Mouse (Mus musculus): ENCODE results near the gene Stpg1. TPM values are rescaled to one million over a fixed set of nuclear protein-coding genes. Genes with fewer than 3 reads are reported as not detected.

The Stpg1 gene
- polyA plus RNA-seq, 1 experiment from 2014 or later: 0.65 TPM

DNA sequence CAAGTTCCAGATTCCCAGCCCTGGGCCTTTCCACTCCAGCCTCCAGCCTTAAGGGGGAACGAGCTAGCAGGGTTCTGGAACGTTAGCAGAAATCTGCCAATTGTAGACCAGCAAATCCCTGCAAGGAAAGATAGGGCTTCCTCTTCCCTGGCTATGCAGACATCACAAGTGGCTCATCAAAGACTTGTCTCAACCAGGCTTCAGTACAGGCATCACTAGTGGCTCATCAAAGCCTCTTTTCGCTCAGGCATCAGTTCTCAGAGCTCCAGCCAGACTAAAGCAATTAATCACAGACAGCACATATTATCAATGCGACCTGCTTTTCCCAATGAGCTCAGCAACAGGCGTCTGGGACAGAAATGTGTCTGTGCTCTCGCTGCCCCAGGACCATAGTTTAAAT is 38.4 kb downstream of the Stpg1 start:
- Histone ChIP-seq H3K4me3 (ENCODE audit: low read depth, low read length) (no peak overlapping the region), H3K27ac (replicated peaks; ENCODE audit: low read depth, low read length) (no peak overlapping the region), H3K4me2 (ENCODE audit: low read depth, low read length) (no peak overlapping the region), H3K9me3 (ENCODE audit: control insufficient read depth, low read length) (peaks cover 7% of the 10 kb centered on the region; the same call in 1 of the 2 replicates), H3K36me3 (ENCODE audit: control insufficient read depth, insufficient read depth, low read length) (no peaks in the 10 kb centered on the region), H3K9ac (ENCODE audit: low read depth, low read length) (no peak overlapping the region), H3K27me3 (replicated peaks; ENCODE audit: control insufficient read depth, insufficient read depth, low read length) (no peaks in the 10 kb centered on the region), H3K4me1 (ENCODE audit: control insufficient read depth, insufficient read depth, low read length) (no peaks in the 10 kb centered on the region)
- DNase-seq (ENCODE audit: low spot score): no peak
- ATAC-seq (ENCODE audit: low read depth): no peak
- 61% methylated on average over 6 of the region's 6 CpGs for WGBS

DNA sequence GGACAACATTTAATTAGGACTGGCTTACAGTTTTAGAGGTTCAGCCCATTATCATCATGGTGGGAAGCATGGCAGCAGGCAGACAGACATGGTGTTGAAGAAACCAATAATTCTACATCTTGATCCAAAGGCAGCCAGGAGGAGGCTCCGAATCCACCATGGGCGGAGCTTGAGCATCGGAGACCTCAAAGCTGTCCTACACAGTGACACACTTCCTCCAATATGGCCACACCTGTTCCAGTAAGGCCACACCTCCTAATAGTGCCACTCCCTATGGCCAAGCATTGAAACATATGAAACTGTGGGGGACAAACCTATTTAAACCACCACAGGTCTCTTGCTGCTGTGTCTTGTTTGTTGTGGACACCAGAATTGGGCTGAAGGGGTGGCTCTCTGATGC is 40.4 kb downstream of the Stpg1 start:
- no peak overlapping the region for H3K4me2 ChIP-seq (ENCODE audit: low read depth, low read length)
- H3K4me1 ChIP-seq (ENCODE audit: control insufficient read depth, insufficient read depth, low read length): no peaks in the 10 kb centered on the region
- H3K9me3 ChIP-seq (ENCODE audit: control insufficient read depth, low read length): peaks cover 6% of the 10 kb centered on the region; the same call in 1 of the 2 replicates
- 86% methylated on average over 3 of the region's 3 CpGs for WGBS
- no peak overlapping the region for H3K9ac ChIP-seq (ENCODE audit: low read depth, low read length)
- DNase-seq (ENCODE audit: low spot score): no peak
- H3K27me3 ChIP-seq (replicated peaks; ENCODE audit: control insufficient read depth, insufficient read depth, low read length): no peaks in the 10 kb centered on the region
- ATAC-seq (ENCODE audit: low read depth): no peak
- no peak overlapping the region for H3K4me3 ChIP-seq (ENCODE audit: low read depth, low read length)
- H3K36me3 ChIP-seq (ENCODE audit: control insufficient read depth, insufficient read depth, low read length): no peaks in the 10 kb centered on the region
- H3K27ac ChIP-seq (replicated peaks; ENCODE audit: low read depth, low read length): no peak overlapping the region

DNA sequence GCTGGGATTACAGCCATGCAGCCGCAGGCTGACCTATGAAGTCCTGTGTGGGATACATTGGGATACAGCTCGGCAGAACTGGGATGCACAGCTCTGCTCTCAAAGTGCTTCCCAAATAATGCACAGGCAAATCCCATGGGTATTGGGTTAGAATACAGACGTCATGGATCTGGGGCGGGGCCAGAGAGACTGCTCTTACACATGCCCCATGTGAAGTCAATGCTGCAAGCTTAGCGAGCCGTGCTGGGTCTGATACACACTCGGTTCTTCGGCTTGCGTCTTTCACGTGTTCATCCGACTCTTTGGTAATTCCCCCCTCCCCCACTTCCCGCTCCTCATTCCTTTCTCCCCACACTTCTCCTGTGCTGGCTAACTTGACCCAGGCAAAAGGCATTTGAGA is 44.5 kb downstream of the Stpg1 start:
- 78% methylated on average over 12 of the region's 12 CpGs for whole genome bisulfite sequencing
- H3K4me3 ChIP-seq (ENCODE audit: low read depth, low read length): no peak overlapping the region
- H3K27me3 ChIP-seq (replicated peaks; ENCODE audit: control insufficient read depth, insufficient read depth, low read length): no peaks in the 10 kb centered on the region
- no peaks in the 10 kb centered on the region for H3K36me3 ChIP-seq (ENCODE audit: control insufficient read depth, insufficient read depth, low read length)
- ATAC-seq (ENCODE audit: low read depth) (no peak), DNase-seq (ENCODE audit: low spot score) (no peak)
- H3K4me1 ChIP-seq (ENCODE audit: control insufficient read depth, insufficient read depth, low read length): peaks cover 2% of the 10 kb centered on the region; the same call in 1 of the 2 replicates
- H3K9ac ChIP-seq (ENCODE audit: low read depth, low read length): no peak overlapping the region
- no peaks in the 10 kb centered on the region for H3K9me3 ChIP-seq (ENCODE audit: control insufficient read depth, low read length)
- H3K4me2 ChIP-seq (ENCODE audit: low read depth, low read length): no peak overlapping the region
- H3K27ac ChIP-seq (replicated peaks; ENCODE audit: low read depth, low read length): no peak overlapping the region

DNA sequence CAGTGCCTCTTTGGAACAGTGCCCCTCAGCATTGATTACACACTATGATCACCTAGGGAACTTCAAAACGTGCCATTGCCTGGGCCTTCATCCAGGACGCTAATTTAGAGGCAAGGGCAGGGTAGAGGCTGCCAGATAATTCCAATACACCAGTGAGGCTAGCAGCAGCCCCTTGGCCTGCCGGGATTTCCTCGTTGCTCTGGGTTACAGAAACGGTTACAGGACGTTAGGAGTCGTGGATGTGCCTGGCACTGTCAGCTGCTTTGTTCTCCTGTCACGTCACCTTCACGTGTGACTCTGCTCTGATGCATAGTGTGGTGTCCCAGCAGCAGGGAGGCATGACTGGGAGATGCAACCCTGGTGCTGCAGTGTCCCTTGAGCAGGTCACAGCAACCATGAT is 45.5 kb downstream of the Stpg1 start:
- ATAC-seq (ENCODE audit: low read depth) (no peak), DNase-seq (ENCODE audit: low spot score) (no peak)
- H3K9ac ChIP-seq (ENCODE audit: low read depth, low read length): no peak overlapping the region
- no peaks in the 10 kb centered on the region for H3K36me3 ChIP-seq (ENCODE audit: control insufficient read depth, insufficient read depth, low read length)
- WGBS: 68% methylated on average over 9 of the region's 9 CpGs
- no peak overlapping the region for H3K4me2 ChIP-seq (ENCODE audit: low read depth, low read length)
- H3K27ac ChIP-seq (replicated peaks; ENCODE audit: low read depth, low read length): no peak overlapping the region
- no peak overlapping the region for H3K4me3 ChIP-seq (ENCODE audit: low read depth, low read length)
- no peaks in the 10 kb centered on the region for H3K27me3 ChIP-seq (replicated peaks; ENCODE audit: control insufficient read depth, insufficient read depth, low read length)
- H3K9me3 ChIP-seq (ENCODE audit: control insufficient read depth, low read length): no peaks in the 10 kb centered on the region
- H3K4me1 ChIP-seq (ENCODE audit: control insufficient read depth, insufficient read depth, low read length): peaks cover 12% of the 10 kb centered on the region

DNA sequence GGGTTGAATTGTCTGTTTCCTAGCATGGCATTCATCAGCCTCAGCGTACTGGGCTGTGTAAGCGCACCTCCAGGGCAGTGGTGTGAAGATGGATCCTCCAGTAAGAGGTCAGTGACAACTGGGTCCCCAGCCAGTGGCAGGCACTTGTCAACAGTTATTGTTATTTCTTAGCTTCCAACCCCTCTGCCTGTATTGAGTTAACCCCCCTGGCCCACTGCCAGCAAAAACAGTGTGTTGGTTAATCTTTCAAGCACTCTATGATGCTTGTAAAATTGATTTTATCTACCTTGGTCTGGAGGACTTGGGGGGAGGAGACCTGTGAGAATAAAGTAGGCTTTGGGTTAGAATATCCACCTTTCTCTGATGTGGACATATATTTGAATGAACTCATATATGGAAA is 49.7 kb downstream of the Stpg1 start:
- H3K4me2 ChIP-seq (ENCODE audit: low read depth, low read length): no peak overlapping the region
- no peak overlapping the region for H3K27ac ChIP-seq (replicated peaks; ENCODE audit: low read depth, low read length)
- no peak overlapping the region for H3K4me3 ChIP-seq (ENCODE audit: low read depth, low read length)
- H3K36me3 ChIP-seq (ENCODE audit: control insufficient read depth, insufficient read depth, low read length): no peaks in the 10 kb centered on the region
- H3K9me3 ChIP-seq (ENCODE audit: control insufficient read depth, low read length): no peaks in the 10 kb centered on the region
- H3K4me1 ChIP-seq (ENCODE audit: control insufficient read depth, insufficient read depth, low read length): peaks cover 39% of the 10 kb centered on the region
- ATAC-seq (ENCODE audit: low read depth) (no peak), DNase-seq (ENCODE audit: low spot score) (peak; percentile 57)
- H3K9ac ChIP-seq (ENCODE audit: low read depth, low read length): no peak overlapping the region
- WGBS: 40% methylated on average over 2 of the region's 2 CpGs
- H3K27me3 ChIP-seq (replicated peaks; ENCODE audit: control insufficient read depth, insufficient read depth, low read length): no peaks in the 10 kb centered on the region

DNA sequence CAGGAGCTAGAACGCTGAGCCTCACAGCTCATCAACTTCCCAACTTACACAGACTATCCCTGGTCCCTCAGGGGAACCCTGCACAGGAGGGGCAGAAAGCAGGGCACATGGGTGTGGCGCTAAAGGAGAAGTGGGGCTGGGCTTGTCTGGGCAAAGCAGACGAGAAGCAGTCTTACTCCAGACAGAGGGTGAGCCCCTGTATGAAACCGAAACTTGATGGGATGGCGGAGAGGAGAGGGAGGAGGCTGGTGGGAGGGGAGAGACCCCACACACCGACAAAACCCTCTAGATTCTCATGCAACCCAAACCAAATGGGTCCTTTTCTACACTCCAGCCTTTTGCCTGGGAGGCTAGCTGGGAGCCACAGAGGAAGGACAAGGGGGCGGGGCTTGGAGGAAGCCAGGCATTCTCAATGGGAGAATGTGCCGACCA is 50.5 kb downstream of the Stpg1 start:
- Histone ChIP-seq H3K9ac (ENCODE audit: low read depth, low read length) (0 out of 2 replicates have a peak overlapping the region, but pooled peaks have one; percentile 42), H3K27ac (replicated peaks; ENCODE audit: low read depth, low read length) (peak overlapping the region; percentile 56; the same call in 1 of the 2 replicates), H3K4me1 (ENCODE audit: control insufficient read depth, insufficient read depth, low read length) (peaks cover 41% of the 10 kb centered on the region), H3K9me3 (ENCODE audit: control insufficient read depth, low read length) (no peaks in the 10 kb centered on the region), H3K27me3 (replicated peaks; ENCODE audit: control insufficient read depth, insufficient read depth, low read length) (no peaks in the 10 kb centered on the region), H3K4me2 (ENCODE audit: low read depth, low read length) (peak overlapping the region; percentile 52), H3K36me3 (ENCODE audit: control insufficient read depth, insufficient read depth, low read length) (no peaks in the 10 kb centered on the region), H3K4me3 (ENCODE audit: low read depth, low read length) (peak overlapping the region; percentile 26)
- WGBS: 10% methylated on average over 8 of the region's 8 CpGs
- DNase-seq (ENCODE audit: low spot score) (peak; percentile 81), ATAC-seq (ENCODE audit: low read depth) (peak; percentile 75)

DNA sequence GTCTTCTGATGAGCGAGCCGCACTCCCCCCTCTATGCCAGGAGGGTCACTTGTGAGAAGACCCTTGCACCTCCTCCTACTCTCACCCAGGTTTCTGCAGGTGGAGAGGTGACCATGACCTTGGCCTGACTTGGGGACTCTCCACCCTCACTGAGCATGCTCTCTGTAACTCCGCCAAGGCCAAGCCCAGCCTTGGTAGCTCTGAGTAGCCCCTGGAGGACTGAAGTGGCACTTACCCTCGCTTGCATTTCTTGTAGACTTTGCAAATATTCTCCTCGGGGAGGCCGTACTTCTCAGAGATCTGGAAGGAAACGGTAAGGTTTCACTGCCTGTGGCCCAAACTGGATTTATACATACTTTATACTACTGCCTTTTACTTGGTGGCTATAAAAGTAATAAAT is 51.4 kb downstream of the Stpg1 start:
- H3K27me3 ChIP-seq (replicated peaks; ENCODE audit: control insufficient read depth, insufficient read depth, low read length): no peaks in the 10 kb centered on the region
- H3K4me3 ChIP-seq (ENCODE audit: low read depth, low read length): no peak overlapping the region
- no peaks in the 10 kb centered on the region for H3K9me3 ChIP-seq (ENCODE audit: control insufficient read depth, low read length)
- no peak overlapping the region for H3K4me2 ChIP-seq (ENCODE audit: low read depth, low read length)
- 79% methylated on average over 7 of the region's 7 CpGs for WGBS
- H3K36me3 ChIP-seq (ENCODE audit: control insufficient read depth, insufficient read depth, low read length): no peaks in the 10 kb centered on the region
- DNase-seq (ENCODE audit: low spot score) (no peak), ATAC-seq (ENCODE audit: low read depth) (no peak)
- H3K9ac ChIP-seq (ENCODE audit: low read depth, low read length): no peak overlapping the region
- H3K4me1 ChIP-seq (ENCODE audit: control insufficient read depth, insufficient read depth, low read length): peaks cover 41% of the 10 kb centered on the region
- H3K27ac ChIP-seq (replicated peaks; ENCODE audit: low read depth, low read length): no peak overlapping the region

DNA sequence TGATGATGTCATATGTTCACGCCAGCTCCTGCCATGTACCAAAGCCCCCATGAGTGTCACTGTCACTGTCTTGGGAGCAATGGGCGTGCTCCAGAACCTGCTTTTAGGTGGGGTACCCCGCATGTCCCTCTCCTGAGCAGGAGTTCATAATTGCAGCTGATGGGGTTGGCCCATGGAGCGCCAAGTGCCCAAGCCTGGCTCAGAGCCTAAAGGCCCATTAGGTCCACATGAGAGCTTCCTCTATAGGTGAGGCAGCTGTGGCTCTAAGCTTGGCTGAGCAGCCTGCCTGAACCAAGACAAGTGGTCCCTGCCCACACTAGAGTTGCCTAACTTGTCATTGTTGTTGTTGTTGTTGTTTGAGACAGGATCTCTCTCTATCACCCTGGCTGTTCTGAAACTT is 52.2 kb downstream of the Stpg1 start:
- 78% methylated on average over 4 of the region's 4 CpGs for WGBS
- no peak overlapping the region for H3K27ac ChIP-seq (replicated peaks; ENCODE audit: low read depth, low read length)
- no peaks in the 10 kb centered on the region for H3K9me3 ChIP-seq (ENCODE audit: control insufficient read depth, low read length)
- DNase-seq (ENCODE audit: low spot score) (no peak), ATAC-seq (ENCODE audit: low read depth) (no peak)
- H3K27me3 ChIP-seq (replicated peaks; ENCODE audit: control insufficient read depth, insufficient read depth, low read length): no peaks in the 10 kb centered on the region
- no peak overlapping the region for H3K4me3 ChIP-seq (ENCODE audit: low read depth, low read length)
- no peaks in the 10 kb centered on the region for H3K36me3 ChIP-seq (ENCODE audit: control insufficient read depth, insufficient read depth, low read length)
- peaks cover 45% of the 10 kb centered on the region for H3K4me1 ChIP-seq (ENCODE audit: control insufficient read depth, insufficient read depth, low read length)
- H3K4me2 ChIP-seq (ENCODE audit: low read depth, low read length): no peak overlapping the region
- no peak overlapping the region for H3K9ac ChIP-seq (ENCODE audit: low read depth, low read length)

DNA sequence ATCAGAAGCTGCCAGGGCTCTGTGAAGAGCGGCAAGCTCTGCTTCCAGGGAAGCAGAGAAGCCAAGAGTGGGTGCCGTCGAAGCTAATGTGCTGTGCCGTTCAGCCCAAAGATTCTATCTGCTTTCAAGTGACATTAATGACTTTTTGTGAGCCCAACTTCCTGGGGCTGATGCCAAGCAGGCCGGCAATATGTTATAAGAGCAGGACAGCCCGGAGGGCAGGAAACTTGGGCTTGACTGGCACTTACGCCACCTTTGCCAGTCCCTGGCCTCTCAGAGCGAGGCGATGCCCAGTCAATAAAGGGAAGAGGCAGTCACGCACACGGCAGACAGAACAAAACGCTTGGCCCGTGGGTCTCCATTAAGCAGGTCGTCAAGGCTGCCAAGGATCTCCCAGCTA is 53.0 kb downstream of the Stpg1 start:
- H3K27ac ChIP-seq (replicated peaks; ENCODE audit: low read depth, low read length): no peak overlapping the region
- WGBS: 60% methylated on average over 14 of the region's 14 CpGs
- no peaks in the 10 kb centered on the region for H3K27me3 ChIP-seq (replicated peaks; ENCODE audit: control insufficient read depth, insufficient read depth, low read length)
- no peak overlapping the region for H3K4me3 ChIP-seq (ENCODE audit: low read depth, low read length)
- H3K9ac ChIP-seq (ENCODE audit: low read depth, low read length): no peak overlapping the region
- no peaks in the 10 kb centered on the region for H3K36me3 ChIP-seq (ENCODE audit: control insufficient read depth, insufficient read depth, low read length)
- no peaks in the 10 kb centered on the region for H3K9me3 ChIP-seq (ENCODE audit: control insufficient read depth, low read length)
- no peak overlapping the region for H3K4me2 ChIP-seq (ENCODE audit: low read depth, low read length)
- peaks cover 46% of the 10 kb centered on the region for H3K4me1 ChIP-seq (ENCODE audit: control insufficient read depth, insufficient read depth, low read length)
- ATAC-seq (ENCODE audit: low read depth) (no peak), DNase-seq (ENCODE audit: low spot score) (no peak)
